Mouse (Mus musculus): ENCODE measurements around the gene Tmtc1. TPM values are rescaled to one million over a fixed set of nuclear protein-coding genes. Genes with fewer than 3 reads are reported as not detected.

The Tmtc1 gene
- 11.2 and 12.2 TPM in 2 replicates for polyA plus RNA-seq (2012; rRNA removed)

GRCm38 (mm10) chr6:148443726-148444701 is at the start of gene Tmtc1:
Gene Tmtc1, minus strand, starts transcription at chr6:148444389.

DNA sequence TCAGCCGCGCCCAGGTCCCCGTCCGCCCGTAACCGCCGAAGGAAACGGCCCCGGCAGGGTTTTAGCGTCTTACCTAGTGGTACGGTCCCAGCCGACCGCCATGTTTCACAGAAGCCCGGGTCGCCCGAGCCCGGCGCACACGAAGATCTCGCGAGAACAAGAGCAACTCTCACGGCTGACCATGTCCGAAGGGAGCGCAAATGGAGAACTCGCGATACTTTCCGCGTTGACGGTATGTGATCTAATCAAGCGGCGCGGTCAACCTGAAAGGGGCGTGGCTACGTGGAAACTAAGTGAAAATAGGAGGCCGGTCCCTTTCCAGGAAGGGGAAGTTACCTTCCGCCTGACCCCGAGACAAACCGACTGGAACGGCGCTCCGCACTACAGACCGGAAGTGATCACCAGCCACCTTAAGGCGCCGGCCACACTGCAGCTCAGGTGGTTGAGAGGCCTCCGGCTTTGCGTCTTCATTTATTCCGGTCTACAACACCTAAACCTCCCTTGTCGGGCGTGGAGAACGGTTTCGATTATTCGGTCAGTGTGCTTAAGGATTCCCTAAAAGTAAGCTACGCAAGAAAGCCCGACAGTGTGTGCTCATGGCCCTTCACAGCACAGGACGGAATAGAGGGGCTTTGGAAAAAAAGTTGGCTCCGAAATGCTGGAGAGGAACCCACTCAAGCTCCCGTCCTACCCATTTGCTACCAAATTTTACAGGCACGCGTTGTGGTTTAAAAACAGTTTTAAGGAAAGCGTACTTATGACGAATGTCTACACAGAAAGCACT is 232.1 kb downstream of the Tmtc1 start, which contains the start of gene Ergic2:
Ergic2 (minus strand) TSS at position 478 of the 784 bp plus-strand sequence.

Other genes starting within 250 kb of the Tmtc1 start
- 79.8 and 99.3 TPM in 2 replicates for gene Ergic2, start 232.0 kb downstream of the Tmtc1 start, polyA plus RNA-seq (2012; rRNA removed)

All from central nervous system, embryonic 18 days (tissue).